Mouse (Mus musculus) heart, embryonic 12.5 days (tissue): Measurements from ENCODE around the gene Gja8. TPM values are rescaled to one million over a fixed set of nuclear protein-coding genes. Genes with fewer than 3 reads are reported as not detected.

Source experiments
- ATAC-seq: fragments of 200-750 bp; cut with Nextera tagmentation; 2 replicates; pipeline ENCODE4 v1.8.0; 2017; ENCODE audit warnings: moderate TSS enrichment, moderate library complexity; ENCODE audit not compliant: insufficient number of reproducible peaks, low FRiP score
- H3K27ac ChIP-seq: fragments of 300-500 bp; sonication (generic); 2 replicates; pipeline ENCODE4 v1.5.1; 2016; ENCODE audit warnings: mild to moderate bottlenecking, moderate library complexity; ENCODE audit not compliant: poor library complexity, severe bottlenecking
- H3K27me3 ChIP-seq: fragments of 300-500 bp; sonication (generic); replicated peaks from 2 replicates; pipeline ENCODE4 v1.6.1; 2016; ENCODE audit warnings: mild to moderate bottlenecking, moderate library complexity
- H3K36me3 ChIP-seq: fragments of 300-500 bp; sonication (generic); 2 replicates; pipeline ENCODE4 v1.6.1; 2016; ENCODE audit warnings: mild to moderate bottlenecking, moderate library complexity
- H3K4me1 ChIP-seq: fragments of 300-500 bp; sonication (generic); replicated peaks from 2 replicates; pipeline ENCODE4 v1.6.1; 2016; ENCODE audit warnings: mild to moderate bottlenecking
- H3K4me2 ChIP-seq: fragments of 300-500 bp; sonication (generic); 2 replicates; pipeline ENCODE4 v1.6.1; 2016; ENCODE audit warnings: mild to moderate bottlenecking, moderate library complexity
- H3K4me3 ChIP-seq: fragments of 300-500 bp; sonication (generic); 2 replicates; pipeline ENCODE4 v1.5.1; 2016; ENCODE audit warnings: mild to moderate bottlenecking
- H3K9ac ChIP-seq: fragments of 300-500 bp; sonication (generic); 2 replicates; pipeline ENCODE4 v1.6.1; 2016; ENCODE audit warnings: mild to moderate bottlenecking, moderate library complexity
- H3K9me3 ChIP-seq: fragments of 300-500 bp; sonication (generic); replicated peaks from 2 replicates; pipeline ENCODE4 v1.6.1; 2016; ENCODE audit warnings: mild to moderate bottlenecking, moderate library complexity
- WGBS: fragments of 180-500 bp; shearing (Covaris S2); methylation state at CpG from one replicate; pipeline ENCODE4 v1.1.7; 2016; 5-methylcytosine and 5-hydroxymethylcytosine counted together
- polyA plus RNA-seq: library from polyadenylated mRNA; unstranded; fragments of >200 nt; fragmentation: Nextera tagmentation; extraction: Ambion mirVana; gene quantifications from 2 replicates; pipeline ENCODE4 v1.2.1, GENCODE M21; 2016

The Gja8 gene
- polyA plus RNA-seq, 1 experiment from 2014 or later = not detected

- Histone ChIP-seq H3K36me3 (peaks cover 68% of the 10 kb centered on the region), H3K9me3 (no peaks in the 10 kb centered on the region), H3K27me3 (no peaks in the 10 kb centered on the region), H3K4me1 (no peaks in the 10 kb centered on the region), H3K4me2 (no peak overlapping the region), H3K27ac (no peak overlapping the region), H3K9ac (no peak overlapping the region), H3K4me3 (no peak overlapping the region)
- no peak for ATAC-seq
- WGBS = 81% methylated on average over 7 of the region's 7 CpGs
These were observed 50.8 kb downstream of the Gja8 start for GRCm38 (mm10) chr3:96874808-96875571.

GRCm38 (mm10) chr3:96872501-96872900 is 53.3 kb downstream of the Gja8 start:
- no peak for ATAC-seq
- no peak overlapping the region for H3K9ac ChIP-seq
- no peaks in the 10 kb centered on the region for H3K9me3 ChIP-seq
- no peak overlapping the region for H3K27ac ChIP-seq
- no peak overlapping the region for H3K4me2 ChIP-seq
- H3K27me3 ChIP-seq = no peaks in the 10 kb centered on the region
- no peaks in the 10 kb centered on the region for H3K4me1 ChIP-seq
- 91% methylated on average over 8 of the region's 8 CpGs for WGBS
- H3K4me3 ChIP-seq = no peak overlapping the region
- peaks cover 81% of the 10 kb centered on the region for H3K36me3 ChIP-seq

- peaks cover 73% of the 10 kb centered on the region for H3K36me3 ChIP-seq
- H3K27me3 ChIP-seq = no peaks in the 10 kb centered on the region
These were observed 54.8 kb downstream of the Gja8 start for GRCm38 (mm10) chr3:96871070-96871469.

GRCm38 (mm10) chr3:96870270-96870669 is 55.5 kb downstream of the Gja8 start:
- H3K27me3 ChIP-seq = no peaks in the 10 kb centered on the region
- no peak for ATAC-seq
- H3K27ac ChIP-seq = no peak overlapping the region
- H3K4me1 ChIP-seq = no peaks in the 10 kb centered on the region
- no peak overlapping the region for H3K4me2 ChIP-seq
- peaks cover 68% of the 10 kb centered on the region for H3K36me3 ChIP-seq
- 86% methylated on average over 2 of the region's 2 CpGs for whole genome bisulfite sequencing
- H3K4me3 ChIP-seq = no peak overlapping the region
- H3K9ac ChIP-seq = no peak overlapping the region
- H3K9me3 ChIP-seq = no peaks in the 10 kb centered on the region

More at GRCm38 (mm10) chr3:96871070-96871469, 54.8 kb downstream of the Gja8 start:
- Histone ChIP-seq H3K4me1 (no peaks in the 10 kb centered on the region), H3K4me3 (no peak overlapping the region), H3K4me2 (no peak overlapping the region), H3K9me3 (no peaks in the 10 kb centered on the region), H3K9ac (no peak overlapping the region), H3K27ac (no peak overlapping the region)
- no peak for ATAC-seq
- WGBS = 74% methylated on average over 8 of the region's 8 CpGs

- H3K4me1 ChIP-seq = no peaks in the 10 kb centered on the region
- ATAC-seq = no peak
- no peak overlapping the region for H3K4me2 ChIP-seq
- H3K36me3 ChIP-seq = peaks cover 59% of the 10 kb centered on the region
- 90% methylated on average over 7 of the region's 7 CpGs for whole genome bisulfite sequencing
- no peaks in the 10 kb centered on the region for H3K9me3 ChIP-seq
- no peaks in the 10 kb centered on the region for H3K27me3 ChIP-seq
- no peak overlapping the region for H3K27ac ChIP-seq
- no peak overlapping the region for H3K4me3 ChIP-seq
- no peak overlapping the region for H3K9ac ChIP-seq
These were observed 56.7 kb downstream of the Gja8 start for GRCm38 (mm10) chr3:96869091-96869490.

- H3K36me3 ChIP-seq = peaks cover 55% of the 10 kb centered on the region
- 92% methylated on average over 8 of the region's 8 CpGs for WGBS
These were observed 57.3 kb downstream of the Gja8 start for GRCm38 (mm10) chr3:96868566-96868965.

GRCm38 (mm10) chr3:96867863-96868262 is 58.0 kb downstream of the Gja8 start:
- WGBS = 92% methylated on average over 3 of the region's 3 CpGs
- H3K9ac ChIP-seq = no peak overlapping the region
- H3K4me1 ChIP-seq = no peaks in the 10 kb centered on the region
- no peak overlapping the region for H3K4me2 ChIP-seq
- H3K9me3 ChIP-seq = no peaks in the 10 kb centered on the region
- H3K27me3 ChIP-seq = no peaks in the 10 kb centered on the region
- ATAC-seq = no peak
- no peak overlapping the region for H3K27ac ChIP-seq
- no peak overlapping the region for H3K4me3 ChIP-seq
- H3K36me3 ChIP-seq = peaks cover 48% of the 10 kb centered on the region

More at GRCm38 (mm10) chr3:96868566-96868965, 57.3 kb downstream of the Gja8 start:
- Histone ChIP-seq H3K4me1 (no peaks in the 10 kb centered on the region), H3K27me3 (no peaks in the 10 kb centered on the region), H3K4me2 (no peak overlapping the region), H3K4me3 (no peak overlapping the region), H3K9ac (no peak overlapping the region), H3K9me3 (no peaks in the 10 kb centered on the region), H3K27ac (no peak overlapping the region)
- ATAC-seq = no peak

Other genes starting within 250 kb of the Gja8 start
- gene Pias3, start 229.6 kb downstream of the Gja8 start, polyA plus RNA-seq = 42.0 and 43.3 TPM in 2 replicates
- 6.2 and 6.9 TPM in 2 replicates for gene Nudt17, start 217.5 kb downstream of the Gja8 start, polyA plus RNA-seq
- 27.6 and 32.5 TPM in 2 replicates for gene Polr3c, start 198.4 kb downstream of the Gja8 start, polyA plus RNA-seq
- gene Rnf115, start 198.4 kb downstream of the Gja8 start, polyA plus RNA-seq = 54.5 and 56.5 TPM in 2 replicates
- 0.36 TPM in 1 of 2 replicates, not detected in the other for gene Pdzk1, start 96.7 kb downstream of the Gja8 start, polyA plus RNA-seq
- gene Cd160, start 96.7 kb downstream of the Gja8 start, polyA plus RNA-seq = 0.08 TPM in 1 of 2 replicates, not detected in the other
- 150 and 151 TPM in 2 replicates for gene Gja5, start 21.3 kb downstream of the Gja8 start, polyA plus RNA-seq
- 27.6 and 32.3 TPM in 2 replicates for gene Gpr89, start 20.7 kb downstream of the Gja8 start, polyA plus RNA-seq
- gene Acp6, start 232.8 kb upstream of the Gja8 start, polyA plus RNA-seq = 60.5 and 61.7 TPM in 2 replicates